Mouse (Mus musculus) CH12.LX (cell line): ENCODE measurements around the gene Atp13a2.

Source experiments
- CHD1 ChIP-seq: IDR thresholded peaks from 2 replicates; pipeline ENCODE4 v1.6.1; 2012; ENCODE audit warnings: low read depth, low read length, improper control_type of control experiment, inconsistent platforms
- CTCF ChIP-seq, 2 experiments: IDR thresholded peaks in 1 of 2; conservative IDR thresholded peaks in 1 of 2; 2 replicates each; pipeline ENCODE4 v1.5.1; 2011 to 2012; ENCODE audit warnings: low read depth in 2 of 2, low read length in 2 of 2, improper control_type of control experiment in 1 of 2, inconsistent platforms in 1 of 2, mild to moderate bottlenecking in 1 of 2, moderate library complexity in 1 of 2
- ETS1 ChIP-seq: conservative IDR thresholded peaks from 2 replicates; pipeline ENCODE4 v1.6.1; 2012; ENCODE audit warnings: low read depth, mild to moderate bottlenecking, inconsistent platforms, low read length, improper control_type of control experiment, moderate library complexity
- POLR2A ChIP-seq: IDR thresholded peaks from 2 replicates; pipeline ENCODE4 v1.6.1; 2011; ENCODE audit warnings: low read depth, mild to moderate bottlenecking, improper control_type of control experiment, low read length
- TCF12 ChIP-seq: IDR thresholded peaks from 2 replicates; pipeline ENCODE4 v1.6.1; 2014; ENCODE audit warnings: low read depth, mild to moderate bottlenecking, inconsistent platforms, low read length, improper control_type of control experiment
- ZC3H11A ChIP-seq: IDR thresholded peaks from 2 replicates; pipeline ENCODE4 v1.6.1; 2012; ENCODE audit warnings: low read depth, mild to moderate bottlenecking, inconsistent platforms, low read length, improper control_type of control experiment
- ZNF384 ChIP-seq: IDR thresholded peaks from 2 replicates; pipeline ENCODE4 v1.6.1; 2012; ENCODE audit warnings: low read depth, low read length, improper control_type of control experiment, inconsistent platforms

DNA sequence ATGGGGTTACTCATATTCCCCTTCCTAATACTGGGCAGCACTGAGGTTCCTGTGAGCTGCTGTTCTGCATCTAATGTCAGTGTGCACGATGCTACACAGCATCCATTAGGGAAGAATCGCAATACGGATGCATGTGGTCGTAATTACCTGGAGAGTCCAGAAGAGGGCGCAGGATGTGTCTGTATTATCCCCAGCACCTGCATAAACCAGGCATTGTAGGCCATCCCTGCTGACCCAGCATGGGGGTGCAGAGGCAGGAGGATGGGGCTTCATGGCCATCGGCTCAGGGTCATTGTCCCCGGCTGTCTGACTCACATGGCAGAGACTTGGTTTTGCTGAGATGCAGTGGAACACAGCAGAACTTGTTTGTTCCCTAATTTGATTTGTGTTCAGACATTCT, 22.1 kb upstream of the Atp13a2 start:
- TF ChIP-seq ZNF384 (no peak), ZC3H11A (no peak; the same call in 1 of the 2 replicates), TCF12 (0 out of 2 replicates have a peak, but pooled peaks have one; percentile 44), CTCF (conservative IDR thresholded peaks at IDR 0.05 in 1 of 2, IDR thresholded peaks at IDR 0.05 in 1 of 2; ENCODE audit: low read depth in 2 of 2, low read length in 2 of 2) (peak; percentile 84 to 95), ETS1 (no peak), CHD1 (no peak), POLR2A (no peak)
